Mouse (Mus musculus): ENCODE results near the gene Cacna2d3. TPM values are rescaled to one million over a fixed set of nuclear protein-coding genes. Genes with fewer than 3 reads are reported as not detected.

The Cacna2d3 gene
- polyA plus RNA-seq, 1 experiment from 2014 or later: 0.39 TPM

GRCm38 (mm10) chr14:29027276-29027675 is 694.4 kb downstream of the Cacna2d3 start:
- H3K27me3 ChIP-seq: no peaks in the 10 kb centered on the region
- no peak overlapping the region for H3K27ac ChIP-seq
- H3K4me1 ChIP-seq (replicated peaks): peaks cover 9% of the 10 kb centered on the region; the same call in 1 of the 2 replicates
- ATAC-seq (replicated peaks; ENCODE audit: insufficient number of reproducible peaks, insufficient read depth, low FRiP score, low read depth): no peak
- H3K4me3 ChIP-seq: no peak overlapping the region
- H3K4me2 ChIP-seq: no peak overlapping the region
- no peaks in the 10 kb centered on the region for H3K9me3 ChIP-seq (replicated peaks)
- H3K9ac ChIP-seq: no peak overlapping the region
- H3K36me3 ChIP-seq: no peaks in the 10 kb centered on the region
- 85% methylated on average over 5 of the region's 5 CpGs for WGBS

GRCm38 (mm10) chr14:29025335-29025734 is 696.3 kb downstream of the Cacna2d3 start:
- no peak overlapping the region for H3K9ac ChIP-seq
- peaks cover 5% of the 10 kb centered on the region; the same call in 1 of the 2 replicates for H3K4me1 ChIP-seq (replicated peaks)
- H3K27me3 ChIP-seq: no peaks in the 10 kb centered on the region
- no peak overlapping the region for H3K27ac ChIP-seq
- ATAC-seq (replicated peaks; ENCODE audit: insufficient number of reproducible peaks, insufficient read depth, low FRiP score, low read depth): no peak
- no peak overlapping the region for H3K4me3 ChIP-seq
- no peaks in the 10 kb centered on the region for H3K36me3 ChIP-seq
- WGBS: 74% methylated on average over 6 of the region's 6 CpGs
- no peak overlapping the region for H3K4me2 ChIP-seq
- H3K9me3 ChIP-seq (replicated peaks): no peaks in the 10 kb centered on the region

- Histone ChIP-seq H3K36me3 (no peaks in the 10 kb centered on the region), H3K27ac (no peak overlapping the region), H3K4me2 (no peak overlapping the region), H3K27me3 (no peaks in the 10 kb centered on the region), H3K4me1 (replicated peaks) (0 out of 2 replicates have a peak, but pooled peaks cover 3% of the 10 kb centered on the region), H3K9ac (no peak overlapping the region), H3K9me3 (replicated peaks) (no peaks in the 10 kb centered on the region), H3K4me3 (no peak overlapping the region)
- ATAC-seq (replicated peaks; ENCODE audit: insufficient number of reproducible peaks, insufficient read depth, low FRiP score, low read depth): no peak
- 89% methylated on average over 4 of the region's 4 CpGs for WGBS
Measured at GRCm38 (mm10) chr14:29023246-29023645, 698.4 kb downstream of the Cacna2d3 start.

- H3K4me3 ChIP-seq: no peak overlapping the region
- no peaks in the 10 kb centered on the region for H3K27me3 ChIP-seq
- no peak overlapping the region for H3K9ac ChIP-seq
- H3K4me2 ChIP-seq: no peak overlapping the region
- WGBS: 75% methylated on average over 4 of the region's 4 CpGs
- no peaks in the 10 kb centered on the region for H3K36me3 ChIP-seq
- no peaks in the 10 kb centered on the region for H3K9me3 ChIP-seq (replicated peaks)
- ATAC-seq (replicated peaks; ENCODE audit: insufficient number of reproducible peaks, insufficient read depth, low FRiP score, low read depth): no peak
- no peak overlapping the region for H3K27ac ChIP-seq
- peaks cover 10% of the 10 kb centered on the region; the same call in 1 of the 2 replicates for H3K4me1 ChIP-seq (replicated peaks)
Measured at GRCm38 (mm10) chr14:29021295-29021694, 700.4 kb downstream of the Cacna2d3 start.

GRCm38 (mm10) chr14:29018316-29019000 is 703.2 kb downstream of the Cacna2d3 start:
- Histone ChIP-seq H3K36me3 (no peaks in the 10 kb centered on the region), H3K27ac (peak overlapping the region; percentile 41), H3K4me1 (replicated peaks) (peaks cover 13% of the 10 kb centered on the region), H3K4me2 (peak overlapping the region; percentile 7), H3K27me3 (peaks cover 5% of the 10 kb centered on the region; the same call in 1 of the 2 replicates), H3K9me3 (replicated peaks) (no peaks in the 10 kb centered on the region), H3K9ac (no peak overlapping the region), H3K4me3 (no peak overlapping the region)
- no peak for ATAC-seq (replicated peaks; ENCODE audit: insufficient number of reproducible peaks, insufficient read depth, low FRiP score, low read depth)
- WGBS: 36% methylated on average over 7 of the region's 7 CpGs

GRCm38 (mm10) chr14:29017883-29018282 is 703.8 kb downstream of the Cacna2d3 start, which contains the start of gene Lrtm1:
Gene Lrtm1, plus strand, starts transcription at chr14:29018208.
- Histone ChIP-seq H3K27ac (peak within 1 kb of the TSS; percentile 51), H3K4me1 (replicated peaks) (peaks cover 13% of the 10 kb centered on the region), H3K9me3 (replicated peaks) (no peaks in the 10 kb centered on the region), H3K4me3 (no peak within 1 kb of the TSS), H3K27me3 (peaks cover 9% of the 10 kb centered on the region; the same call in 1 of the 2 replicates), H3K36me3 (no peaks in the 10 kb centered on the region), H3K9ac (no peak within 1 kb of the TSS), H3K4me2 (peak within 1 kb of the TSS; percentile 7)
- WGBS: 13% methylated on average over 5 of the region's 5 CpGs
- peak; percentile 89 for ATAC-seq (replicated peaks; ENCODE audit: insufficient number of reproducible peaks, insufficient read depth, low FRiP score, low read depth)

GRCm38 (mm10) chr14:29015896-29016295 is 705.8 kb downstream of the Cacna2d3 start:
- Histone ChIP-seq H3K4me3 (no peak overlapping the region), H3K27ac (no peak overlapping the region), H3K9ac (no peak overlapping the region), H3K36me3 (no peaks in the 10 kb centered on the region), H3K4me2 (no peak overlapping the region), H3K4me1 (replicated peaks) (peaks cover 13% of the 10 kb centered on the region), H3K27me3 (peaks cover 9% of the 10 kb centered on the region; the same call in 1 of the 2 replicates), H3K9me3 (replicated peaks) (no peaks in the 10 kb centered on the region)
- ATAC-seq (replicated peaks; ENCODE audit: insufficient number of reproducible peaks, insufficient read depth, low FRiP score, low read depth): no peak
- 68% methylated on average over 5 of the region's 5 CpGs for WGBS

- Histone ChIP-seq H3K9me3 (replicated peaks) (no peaks in the 10 kb centered on the region), H3K27ac (no peak overlapping the region), H3K27me3 (peaks cover 9% of the 10 kb centered on the region; the same call in 1 of the 2 replicates), H3K4me2 (no peak overlapping the region), H3K4me3 (no peak overlapping the region), H3K9ac (no peak overlapping the region), H3K36me3 (no peaks in the 10 kb centered on the region), H3K4me1 (replicated peaks) (peaks cover 19% of the 10 kb centered on the region)
- ATAC-seq (replicated peaks; ENCODE audit: insufficient number of reproducible peaks, insufficient read depth, low FRiP score, low read depth): no peak
- WGBS: 74% methylated on average over 2 of the region's 2 CpGs
Measured at GRCm38 (mm10) chr14:29014680-29015079, 707.0 kb downstream of the Cacna2d3 start.

- peaks cover 16% of the 10 kb centered on the region for H3K4me1 ChIP-seq (replicated peaks)
- no peak overlapping the region for H3K9ac ChIP-seq
- H3K27me3 ChIP-seq: peaks cover 9% of the 10 kb centered on the region; the same call in 1 of the 2 replicates
- WGBS: 86% methylated on average over 3 of the region's 3 CpGs
- ATAC-seq (replicated peaks; ENCODE audit: insufficient number of reproducible peaks, insufficient read depth, low FRiP score, low read depth): no peak
- no peak overlapping the region for H3K27ac ChIP-seq
- no peaks in the 10 kb centered on the region for H3K36me3 ChIP-seq
- no peak overlapping the region for H3K4me3 ChIP-seq
- no peaks in the 10 kb centered on the region for H3K9me3 ChIP-seq (replicated peaks)
- no peak overlapping the region for H3K4me2 ChIP-seq
Measured at GRCm38 (mm10) chr14:29013161-29013560, 708.5 kb downstream of the Cacna2d3 start.

GRCm38 (mm10) chr14:29009644-29010043 is 712.0 kb downstream of the Cacna2d3 start:
- no peak for ATAC-seq (replicated peaks; ENCODE audit: insufficient number of reproducible peaks, insufficient read depth, low FRiP score, low read depth)
- 88% methylated on average over 4 of the region's 4 CpGs for WGBS
- Histone ChIP-seq H3K9ac (no peak overlapping the region), H3K4me2 (no peak overlapping the region), H3K36me3 (no peaks in the 10 kb centered on the region), H3K27ac (no peak overlapping the region), H3K4me3 (no peak overlapping the region), H3K9me3 (replicated peaks) (no peaks in the 10 kb centered on the region), H3K4me1 (replicated peaks) (peaks cover 6% of the 10 kb centered on the region; the same call in 1 of the 2 replicates), H3K27me3 (peaks cover 19% of the 10 kb centered on the region)

GRCm38 (mm10) chr14:29005228-29005840 is 716.3 kb downstream of the Cacna2d3 start:
- 73% methylated on average over 5 of the region's 5 CpGs for WGBS
- Histone ChIP-seq H3K27ac (no peak overlapping the region), H3K9ac (no peak overlapping the region), H3K4me2 (no peak overlapping the region), H3K4me1 (replicated peaks) (peaks cover 2% of the 10 kb centered on the region; the same call in 1 of the 2 replicates), H3K27me3 (peaks cover 10% of the 10 kb centered on the region), H3K4me3 (no peak overlapping the region), H3K36me3 (no peaks in the 10 kb centered on the region), H3K9me3 (replicated peaks) (no peaks in the 10 kb centered on the region)
- ATAC-seq (replicated peaks; ENCODE audit: insufficient number of reproducible peaks, insufficient read depth, low FRiP score, low read depth): no peak

Measured in heart, embryonic 15.5 days (tissue).